Mouse (Mus musculus) embryonic facial prominence, embryonic 11.5 days (tissue): ENCODE results near the gene Acsl4. TPM values are rescaled to one million over a fixed set of nuclear protein-coding genes. Genes with fewer than 3 reads are reported as not detected.

Source experiments
- ATAC-seq: fragments of 200-750 bp; cut with Nextera tagmentation; replicated peaks from 2 replicates; pipeline ENCODE4 v1.8.0; 2017; ENCODE audit warnings: low read depth; ENCODE audit not compliant: insufficient number of reproducible peaks, low FRiP score, low TSS enrichment
- DNase-seq: peaks from one replicate; pipeline ENCODE4 v3.0.0-alpha.2; 2015; ENCODE audit warnings: low spot score
- H3K27ac ChIP-seq: fragments of 300-500 bp; sonication (generic); replicated peaks from 2 replicates; pipeline ENCODE4 v1.5.1; 2014; ENCODE audit warnings: mild to moderate bottlenecking, low read depth, low read length, control low read depth
- H3K27me3 ChIP-seq: fragments of 300-500 bp; sonication (generic); 2 replicates; pipeline ENCODE4 v1.6.1; 2014; ENCODE audit warnings: mild to moderate bottlenecking, low read length, moderate library complexity, mixed read lengths; ENCODE audit not compliant: control insufficient read depth, insufficient read depth
- H3K36me3 ChIP-seq: fragments of 300-500 bp; sonication (generic); replicated peaks from 2 replicates; pipeline ENCODE4 v1.6.1; 2014; ENCODE audit warnings: low read depth, mild to moderate bottlenecking, low read length, moderate library complexity, mixed read lengths; ENCODE audit not compliant: control insufficient read depth, insufficient read depth
- H3K4me1 ChIP-seq: fragments of 300-500 bp; sonication (generic); 2 replicates; pipeline ENCODE4 v1.6.1; 2014; ENCODE audit warnings: low read length, mixed read lengths; ENCODE audit not compliant: control insufficient read depth, insufficient read depth
- H3K4me2 ChIP-seq: fragments of 300-500 bp; sonication (generic); 2 replicates; pipeline ENCODE4 v1.6.1; 2014; ENCODE audit warnings: low read depth, mild to moderate bottlenecking, control low read depth, low read length, moderate library complexity
- H3K4me3 ChIP-seq: fragments of 300-500 bp; sonication (generic); 2 replicates; pipeline ENCODE4 v1.5.1; 2014; ENCODE audit warnings: low read depth, low read length, control low read depth
- H3K9ac ChIP-seq: fragments of 300-500 bp; sonication (generic); replicated peaks from 2 replicates; pipeline ENCODE4 v1.6.1; 2014; ENCODE audit warnings: mild to moderate bottlenecking, control low read depth, low read length
- H3K9me3 ChIP-seq: fragments of 300-500 bp; sonication (generic); replicated peaks from 2 replicates; pipeline ENCODE4 v1.6.1; 2016; ENCODE audit warnings: mild to moderate bottlenecking, low read length, inconsistent platforms, mixed read lengths; ENCODE audit not compliant: control insufficient read depth
- WGBS: fragments of 180-500 bp; shearing (Covaris S2); extraction: QIAGEN DNeasy Blood & Tissue Kit; methylation state at CpG from one replicate; pipeline ENCODE4 v1.1.7; 2014; 5-methylcytosine and 5-hydroxymethylcytosine counted together
- polyA plus RNA-seq: library from polyadenylated mRNA; unstranded; fragments of >200 nt; fragmentation: Nextera tagmentation; extraction: Ambion mirVana; gene quantifications from 2 replicates; pipeline ENCODE4 v1.2.1, GENCODE M21; 2014

Gene Acsl4
- polyA plus RNA-seq, 1 experiment from 2014 or later = 16.9 TPM

DNA sequence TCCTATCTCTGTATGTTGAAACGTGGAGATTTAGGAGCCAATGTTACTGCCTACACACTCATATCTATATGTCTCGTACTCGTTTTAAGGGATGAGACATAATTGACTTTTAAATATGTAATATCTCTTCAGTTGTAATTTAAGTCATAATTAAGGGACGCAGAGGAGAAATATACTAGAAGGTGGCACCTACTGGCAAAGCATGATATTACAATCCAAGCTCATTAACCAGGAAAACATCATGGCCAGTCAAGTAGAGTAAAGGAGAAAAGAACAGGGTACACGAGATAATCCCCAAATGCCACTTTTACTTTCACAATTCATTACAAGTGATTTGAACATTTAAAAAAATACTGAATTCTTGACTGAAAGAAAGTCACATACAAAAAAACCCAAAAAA, 31.9 kb downstream of the Acsl4 start:
- WGBS = 80% methylated on average over 5 of the region's 5 CpGs
- Histone ChIP-seq H3K4me1 (no peaks in the 10 kb centered on the region), H3K27ac (no peak overlapping the region), H3K9me3 (no peaks in the 10 kb centered on the region), H3K9ac (no peak overlapping the region), H3K4me2 (no peak overlapping the region), H3K4me3 (no peak overlapping the region), H3K36me3 (no peaks in the 10 kb centered on the region), H3K27me3 (no peaks in the 10 kb centered on the region)
- DNase-seq = no peak
- no peak for ATAC-seq

DNA sequence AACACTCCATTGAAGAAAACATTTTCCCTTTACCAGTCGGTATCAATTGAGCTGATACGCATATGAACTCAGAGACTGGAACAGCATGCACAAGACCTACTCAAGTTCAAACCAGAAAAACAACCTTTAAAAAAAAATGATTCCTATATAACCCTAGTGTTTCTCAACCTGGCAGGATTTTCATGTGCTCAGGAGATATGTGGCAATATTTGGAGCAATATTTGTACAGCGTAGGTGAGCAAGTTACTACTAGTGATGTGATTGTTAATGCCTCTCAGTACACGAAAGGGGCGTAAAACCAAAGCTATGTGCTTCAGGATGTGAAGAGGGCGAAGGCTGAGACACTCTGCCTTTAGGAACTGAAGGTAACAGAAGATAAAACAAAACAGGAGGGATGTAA, 54.1 kb downstream of the Acsl4 start:
- Histone ChIP-seq H3K27me3 (no peaks in the 10 kb centered on the region), H3K4me2 (no peak overlapping the region), H3K36me3 (no peaks in the 10 kb centered on the region), H3K4me3 (no peak overlapping the region), H3K4me1 (no peaks in the 10 kb centered on the region), H3K9ac (no peak overlapping the region), H3K27ac (no peak overlapping the region), H3K9me3 (no peaks in the 10 kb centered on the region)
- no peak for ATAC-seq
- no peak for DNase-seq
- 92% methylated on average over 6 of the region's 6 CpGs for WGBS

DNA sequence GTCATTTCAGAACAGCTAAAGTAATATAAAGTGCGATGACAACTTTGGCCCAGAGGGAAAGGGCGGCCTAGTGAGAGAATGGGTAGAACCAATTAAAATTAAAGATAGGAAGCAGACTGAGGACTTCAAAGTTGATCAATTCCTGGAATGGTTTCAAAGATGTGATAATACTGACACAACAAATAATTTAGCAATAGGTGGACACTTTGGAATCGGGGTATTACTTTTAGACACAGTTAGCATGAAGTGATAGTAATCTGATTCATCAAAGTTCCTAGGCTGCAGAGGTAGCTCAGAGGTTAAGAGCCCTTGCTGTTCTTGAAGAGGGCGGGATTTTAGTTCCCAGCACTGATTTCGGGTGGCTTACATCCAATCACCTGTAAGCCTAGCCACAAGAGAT, 54.8 kb downstream of the Acsl4 start:
- WGBS = 85% methylated on average over 5 of the region's 5 CpGs
- Histone ChIP-seq H3K9me3 (no peaks in the 10 kb centered on the region), H3K4me2 (no peak overlapping the region), H3K27me3 (no peaks in the 10 kb centered on the region), H3K36me3 (no peaks in the 10 kb centered on the region), H3K27ac (no peak overlapping the region), H3K9ac (no peak overlapping the region), H3K4me3 (no peak overlapping the region), H3K4me1 (no peaks in the 10 kb centered on the region)
- DNase-seq = no peak
- ATAC-seq = no peak

DNA sequence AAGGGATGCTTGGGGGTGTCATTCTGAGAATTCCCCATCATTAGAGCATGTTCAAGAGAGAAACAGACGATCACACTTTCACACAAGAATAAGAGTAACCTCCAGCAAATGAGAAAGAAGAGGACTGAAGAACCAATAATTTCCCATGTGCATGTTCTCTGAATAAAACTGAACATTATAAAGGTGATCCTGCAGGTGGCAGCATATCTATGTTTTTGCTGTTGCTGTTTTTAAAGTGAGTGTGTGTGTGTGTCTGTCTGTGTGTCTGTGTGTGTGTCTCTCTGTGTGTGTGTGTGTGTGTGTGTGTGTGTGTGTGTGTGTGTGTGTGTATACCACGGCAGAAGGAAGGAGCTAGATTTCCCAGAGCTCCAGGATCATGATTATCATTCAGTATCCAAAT, 64.6 kb downstream of the Acsl4 start:
- Histone ChIP-seq H3K36me3 (no peaks in the 10 kb centered on the region), H3K27me3 (no peaks in the 10 kb centered on the region), H3K27ac (no peak overlapping the region), H3K4me3 (no peak overlapping the region), H3K4me1 (no peaks in the 10 kb centered on the region), H3K9me3 (no peaks in the 10 kb centered on the region), H3K4me2 (no peak overlapping the region), H3K9ac (no peak overlapping the region)
- ATAC-seq (no peak), DNase-seq (peak; percentile 8)
- 76% methylated on average over 2 of the region's 2 CpGs for WGBS

DNA sequence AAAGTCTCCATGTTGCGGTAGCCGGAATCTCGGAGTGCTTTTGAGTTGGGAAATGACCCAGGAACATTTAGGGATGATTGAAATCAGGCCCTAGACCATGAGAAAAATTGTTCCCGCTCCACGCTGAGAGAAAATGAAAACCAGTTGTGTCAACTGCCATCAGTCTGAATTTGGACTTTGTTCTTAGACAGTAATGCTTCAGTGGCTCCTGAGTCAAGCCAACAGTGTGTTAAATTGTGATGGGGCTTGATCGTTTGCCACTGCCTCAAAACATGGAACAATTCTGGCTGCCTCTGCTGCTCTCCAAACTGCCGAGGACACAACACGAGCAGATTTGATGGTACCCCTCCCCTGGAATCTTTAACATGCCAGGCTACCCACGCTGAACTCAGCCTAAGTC, 74.2 kb downstream of the Acsl4 start:
- Histone ChIP-seq H3K27ac (no peak overlapping the region), H3K4me3 (no peak overlapping the region), H3K36me3 (no peaks in the 10 kb centered on the region), H3K4me2 (no peak overlapping the region), H3K27me3 (no peaks in the 10 kb centered on the region), H3K9ac (no peak overlapping the region), H3K4me1 (no peaks in the 10 kb centered on the region), H3K9me3 (no peaks in the 10 kb centered on the region)
- WGBS = 53% methylated on average over 9 of the region's 9 CpGs
- ATAC-seq (no peak), DNase-seq (peak; percentile 15)

- H3K36me3 ChIP-seq = no peaks in the 10 kb centered on the region
- H3K9ac ChIP-seq = no peak overlapping the region
- no peak overlapping the region for H3K27ac ChIP-seq
- H3K9me3 ChIP-seq = no peaks in the 10 kb centered on the region
- no peaks in the 10 kb centered on the region for H3K27me3 ChIP-seq
- DNase-seq (no peak), ATAC-seq (no peak)
- no peak overlapping the region for H3K4me2 ChIP-seq
- 82% methylated on average over 8 of the region's 8 CpGs for WGBS
- H3K4me1 ChIP-seq = no peaks in the 10 kb centered on the region
- H3K4me3 ChIP-seq = no peak overlapping the region
Observed at GRCm38 (mm10) chrX:142315270-142315669, 75.1 kb downstream of the Acsl4 start.

- ATAC-seq (0 out of 2 replicates have a peak, but pooled peaks have one; percentile 6), DNase-seq (peak; percentile 82)
- no peaks in the 10 kb centered on the region for H3K4me1 ChIP-seq
- no peak overlapping the region for H3K27ac ChIP-seq
- no peak overlapping the region for H3K4me2 ChIP-seq
- no peaks in the 10 kb centered on the region for H3K36me3 ChIP-seq
- 50% methylated on average over 11 of the region's 11 CpGs for WGBS
- no peak overlapping the region for H3K9ac ChIP-seq
- H3K4me3 ChIP-seq = no peak overlapping the region
- H3K9me3 ChIP-seq = no peaks in the 10 kb centered on the region
- no peaks in the 10 kb centered on the region for H3K27me3 ChIP-seq
Observed at GRCm38 (mm10) chrX:142314307-142315024, 75.9 kb downstream of the Acsl4 start.

DNA sequence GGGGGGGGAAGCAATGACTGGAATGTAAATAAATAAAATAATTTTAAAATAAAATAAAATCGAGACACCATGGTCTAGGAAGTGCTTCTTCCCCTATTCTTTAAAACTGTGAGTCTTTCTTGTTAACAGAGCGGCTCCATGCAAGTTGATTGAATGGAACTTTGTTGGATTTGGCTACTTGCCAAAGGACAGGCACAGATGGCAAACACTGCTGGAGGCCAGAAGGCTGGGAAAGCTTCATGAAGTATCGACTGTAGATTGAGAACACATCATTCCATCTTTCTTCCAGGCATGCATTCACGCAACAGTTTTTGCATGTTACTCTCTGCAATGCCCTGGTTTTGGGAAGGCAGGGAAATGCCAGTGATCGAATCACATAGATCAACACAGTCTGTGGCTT, 79.9 kb downstream of the Acsl4 start:
- DNase-seq (peak; percentile 33), ATAC-seq (no peak)
- Histone ChIP-seq H3K9me3 (no peaks in the 10 kb centered on the region), H3K4me2 (no peak overlapping the region), H3K4me3 (no peak overlapping the region), H3K27ac (no peak overlapping the region), H3K9ac (no peak overlapping the region), H3K27me3 (no peaks in the 10 kb centered on the region), H3K36me3 (no peaks in the 10 kb centered on the region), H3K4me1 (no peaks in the 10 kb centered on the region)
- 70% methylated on average over 5 of the region's 5 CpGs for WGBS
